Mouse (Mus musculus): Measurements from ENCODE around the gene Thra. TPM values are rescaled to one million over a fixed set of nuclear protein-coding genes. Genes with fewer than 3 reads are reported as not detected.

Gene Thra
- polyA plus RNA-seq (2021; fragmentation: Nextera tagmentation): 112 and 113 TPM in 2 replicates
- long read RNA-seq, experiment 1, transcript Thra-203 (9 exons, 1,240 nt): minor isoform, 6 of 289 reads
- long read RNA-seq, experiment 1, transcript Thra-201 (10 exons, 2,452 nt): major isoform, 28 of 289 reads
- long read RNA-seq, experiment 1, partial matches to known transcripts: 201 of 289 reads
- long read RNA-seq, experiment 1, other reads (novel, unspliced or antisense): 52 of 289 reads
- long read RNA-seq, experiment 2, partial matches to known transcripts: 183 of 195 reads
- long read RNA-seq, experiment 2, other reads (novel, unspliced or antisense): 7 of 195 reads

GRCm38 (mm10) chr11:98740393-98741050 lies at the start of gene Thra:
TSS of gene Thra (plus strand) at chr11:98740638.

DNA sequence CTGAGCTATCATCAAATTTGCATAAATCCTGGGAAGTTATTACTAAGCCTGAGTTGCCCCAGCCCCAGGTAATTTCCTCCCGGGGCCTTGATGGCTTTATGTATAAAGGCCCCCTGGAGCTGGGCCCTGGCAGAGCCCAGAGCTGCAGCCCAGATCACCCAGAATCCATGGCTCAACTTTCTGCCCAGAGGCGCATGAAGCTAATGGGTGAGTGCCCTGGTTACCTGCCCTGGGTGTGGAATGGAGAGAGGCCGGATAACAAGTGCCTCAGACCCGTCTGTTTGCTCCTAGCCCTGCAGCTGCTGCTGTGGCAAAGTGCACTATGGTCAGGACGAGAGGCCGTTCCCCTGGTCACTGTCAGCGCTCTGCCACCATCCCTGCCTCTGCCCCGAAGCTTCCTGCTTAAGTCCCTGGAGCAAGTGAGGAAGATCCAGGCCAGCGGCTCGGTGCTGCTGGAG lies 39.2 kb upstream of the Thra start, which contains the start of gene Csf3:
Csf3 (plus strand) TSS at position 51 of the 458 bp plus-strand sequence.

GRCm38 (mm10) chr11:98729119-98729588 lies 11.3 kb upstream of the Thra start, which contains the start of gene Med24:
TSS of gene Med24 (minus strand) at chr11:98729435.

GRCm38 (mm10) chr11:98774582-98775347 lies 34.3 kb downstream of the Thra start, which contains the start of gene Nr1d1:
TSS of gene Nr1d1 (minus strand) at chr11:98775333.

DNA sequence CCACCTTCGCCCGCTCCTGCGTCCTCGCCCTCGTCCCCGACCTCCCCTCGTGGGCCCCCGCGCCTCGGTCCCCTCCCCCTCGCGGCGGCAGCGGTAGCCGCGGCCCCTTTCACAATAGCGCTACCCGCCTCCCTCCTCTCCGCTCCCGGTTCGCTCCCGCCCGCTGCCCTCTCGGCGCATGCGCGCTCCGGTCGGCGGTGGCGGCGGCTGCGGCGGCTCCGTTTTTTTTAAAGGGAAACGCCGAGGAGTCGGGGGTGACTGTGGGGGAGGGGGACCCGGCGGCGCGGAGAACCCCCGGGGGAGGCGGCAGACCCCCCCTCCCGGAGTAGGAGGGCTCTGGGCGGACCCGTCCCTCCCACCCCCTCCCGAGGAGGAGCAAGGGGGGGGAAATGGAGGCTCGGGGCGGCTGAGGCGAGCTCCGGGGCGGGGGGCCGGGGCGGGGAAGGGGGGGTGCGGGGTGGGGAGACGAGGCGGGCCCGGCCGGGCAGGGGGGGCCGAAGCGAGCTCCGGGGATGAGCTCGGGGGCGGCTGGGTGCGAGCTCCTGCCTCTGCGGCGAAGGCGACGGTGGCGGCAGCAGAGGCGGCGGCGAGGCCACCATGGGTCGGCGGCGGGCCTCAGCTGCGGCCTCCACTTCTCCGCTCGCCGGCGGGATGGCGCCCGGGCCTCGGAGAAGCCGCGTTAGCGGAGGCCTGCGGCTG lies 54.7 kb downstream of the Thra start, which contains the start of gene Msl1:
Msl1 (plus strand) TSS at position 502 of the 699 bp plus-strand sequence.

DNA sequence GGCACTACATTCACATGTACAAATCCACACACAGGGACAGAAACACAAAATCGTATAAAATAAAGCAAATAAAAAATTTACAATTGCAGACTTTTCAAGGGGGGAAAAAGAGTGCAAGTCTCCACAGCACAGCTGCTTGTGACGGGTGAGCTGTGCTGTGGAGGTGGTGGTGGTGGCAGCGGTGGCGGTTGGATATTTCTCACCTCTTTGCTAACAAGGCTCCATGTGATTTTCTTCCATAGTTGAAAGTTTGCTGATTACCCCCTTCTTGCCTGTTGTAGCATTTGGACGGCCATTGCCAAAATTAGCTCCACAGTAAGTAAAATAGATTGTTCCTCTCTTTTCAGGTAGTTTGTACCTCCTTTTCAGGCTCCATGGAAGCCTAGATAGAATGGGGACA lies 64.2 kb downstream of the Thra start, which contains the start of gene Casc3:
Casc3 (plus strand) TSS at position 301 of the 400 bp plus-strand sequence.

Other genes with a start within 250 kb of the Thra start
- 0.73 and 1.6 TPM in 2 replicates for gene Ikzf3, start 194.6 kb upstream of the Thra start, polyA plus RNA-seq (2021; fragmentation: Nextera tagmentation)
- not detected in 2 replicates for gene Zpbp2, start 189.5 kb upstream of the Thra start, polyA plus RNA-seq (2021; fragmentation: Nextera tagmentation)
- gene Ormdl3, start 153.3 kb upstream of the Thra start, polyA plus RNA-seq (2021; fragmentation: Nextera tagmentation): 18.2 and 19.1 TPM in 2 replicates
- gene Lrrc3c, start 142.3 kb upstream of the Thra start, polyA plus RNA-seq (2021; fragmentation: Nextera tagmentation): not detected in 2 replicates
- 0.30 and 1.2 TPM in 2 replicates for gene Gm12355, start 115.0 kb upstream of the Thra start, polyA plus RNA-seq (2021; fragmentation: Nextera tagmentation)
- not detected in 2 replicates for gene Gsdma3, start 114.3 kb upstream of the Thra start, polyA plus RNA-seq (2021; fragmentation: Nextera tagmentation)
- not detected in 2 replicates for gene Gsdma2, start 93.9 kb upstream of the Thra start, polyA plus RNA-seq (2021; fragmentation: Nextera tagmentation)
- gene Gsdma, start 76.3 kb upstream of the Thra start, polyA plus RNA-seq (2021; fragmentation: Nextera tagmentation): not detected in 2 replicates
- 73.9 and 75.5 TPM in 2 replicates for gene Psmd3, start 58.1 kb upstream of the Thra start, polyA plus RNA-seq (2021; fragmentation: Nextera tagmentation)
- not detected in 2 replicates for gene Csf3, start 39.4 kb upstream of the Thra start, polyA plus RNA-seq (2021; fragmentation: Nextera tagmentation)
- gene Med24, start 11.2 kb upstream of the Thra start, polyA plus RNA-seq (2021; fragmentation: Nextera tagmentation): 23.9 and 29.3 TPM in 2 replicates
- 51.2 and 77.4 TPM in 2 replicates for gene Nr1d1, start 34.7 kb downstream of the Thra start, polyA plus RNA-seq (2021; fragmentation: Nextera tagmentation)
- 14.8 and 16.6 TPM in 2 replicates for gene Msl1, start 54.9 kb downstream of the Thra start, polyA plus RNA-seq (2021; fragmentation: Nextera tagmentation)
- 4.9 and 15.5 TPM in 2 replicates for gene Casc3, start 64.3 kb downstream of the Thra start, polyA plus RNA-seq (2021; fragmentation: Nextera tagmentation)
- gene Rapgefl1, start 96.1 kb downstream of the Thra start, polyA plus RNA-seq (2021; fragmentation: Nextera tagmentation): 9.0 and 16.2 TPM in 2 replicates
- gene Wipf2, start 123.0 kb downstream of the Thra start, polyA plus RNA-seq (2021; fragmentation: Nextera tagmentation): 5.2 and 5.3 TPM in 2 replicates
- gene Cdc6, start 167.2 kb downstream of the Thra start, polyA plus RNA-seq (2021; fragmentation: Nextera tagmentation): 0.16 and 0.21 TPM in 2 replicates
- gene Rara, start 187.2 kb downstream of the Thra start, polyA plus RNA-seq (2021; fragmentation: Nextera tagmentation): 1.5 and 4.5 TPM in 2 replicates
- gene Gjd3, start 242.4 kb downstream of the Thra start, polyA plus RNA-seq (2021; fragmentation: Nextera tagmentation): 1.6 and 3.8 TPM in 2 replicates

Measured in left cerebral cortex, adult 6 months (tissue).